Mouse (Mus musculus): ENCODE data around the gene Fbxo7.

Gene Fbxo7

DNA sequence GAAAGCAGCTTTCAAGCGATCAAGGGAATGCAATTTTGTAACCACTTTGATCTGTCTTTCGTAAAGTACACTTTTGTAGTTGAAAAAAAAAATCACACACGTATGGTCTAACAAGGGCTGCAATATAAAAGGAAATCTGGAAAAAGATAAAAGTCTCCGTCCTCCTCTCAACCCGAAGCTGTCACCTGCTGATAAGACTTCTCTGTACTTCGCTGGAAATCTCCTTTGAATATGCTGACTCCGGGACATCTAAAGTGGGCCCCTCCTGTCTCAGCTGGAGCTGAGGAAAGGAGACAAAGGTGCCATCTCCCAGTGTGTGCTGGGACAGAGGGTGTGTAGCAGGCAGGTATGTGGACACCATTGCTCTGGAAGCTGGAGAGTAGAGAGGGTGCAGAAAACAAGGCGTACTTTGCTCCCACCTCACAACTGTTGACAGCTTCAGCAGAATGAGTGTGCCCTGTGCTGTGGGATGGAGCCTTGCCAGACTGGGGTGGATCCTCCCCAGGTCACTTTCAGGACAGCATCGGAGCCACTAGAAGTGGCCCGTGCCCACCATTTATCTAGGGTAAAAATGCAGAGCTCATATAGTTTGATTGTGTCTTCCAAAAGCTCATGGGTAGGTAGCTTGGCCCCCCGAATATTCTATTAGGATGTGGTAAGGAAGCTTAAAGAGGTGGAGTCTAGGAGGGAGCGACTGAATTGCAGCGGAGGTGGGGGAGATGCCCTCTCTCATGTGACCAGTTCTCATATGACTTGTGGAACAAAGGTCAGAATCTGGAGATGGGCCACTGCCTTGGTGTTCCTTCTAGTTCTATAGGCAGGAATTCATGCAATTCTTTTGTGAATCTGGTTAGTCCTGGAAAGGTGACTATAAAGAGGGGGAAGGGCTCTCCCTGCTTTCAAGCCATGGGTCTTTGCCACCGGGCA, 71.6 kb downstream of the Fbxo7 start:
- DNase-seq = no peak

DNA sequence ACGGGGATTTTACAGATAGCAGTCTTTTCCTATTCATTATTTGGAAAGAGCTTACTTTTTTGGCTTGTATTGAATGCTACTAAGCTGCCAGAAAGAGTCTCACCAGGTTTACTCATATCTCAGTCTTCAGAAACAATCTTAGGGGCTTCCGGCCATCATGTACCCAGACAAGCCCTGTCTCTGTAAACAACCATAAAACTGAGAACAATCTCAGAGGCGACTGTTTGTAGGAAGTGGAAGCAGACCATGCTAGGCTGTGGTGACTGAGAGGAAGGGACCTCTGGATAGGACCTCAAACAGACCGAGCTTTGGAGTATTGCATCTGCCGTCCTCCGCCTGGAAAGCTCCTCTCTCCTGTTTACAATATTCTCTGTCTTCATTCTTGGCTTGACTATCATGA, 76.6 kb downstream of the Fbxo7 start:
- no peak for DNase-seq

DNA sequence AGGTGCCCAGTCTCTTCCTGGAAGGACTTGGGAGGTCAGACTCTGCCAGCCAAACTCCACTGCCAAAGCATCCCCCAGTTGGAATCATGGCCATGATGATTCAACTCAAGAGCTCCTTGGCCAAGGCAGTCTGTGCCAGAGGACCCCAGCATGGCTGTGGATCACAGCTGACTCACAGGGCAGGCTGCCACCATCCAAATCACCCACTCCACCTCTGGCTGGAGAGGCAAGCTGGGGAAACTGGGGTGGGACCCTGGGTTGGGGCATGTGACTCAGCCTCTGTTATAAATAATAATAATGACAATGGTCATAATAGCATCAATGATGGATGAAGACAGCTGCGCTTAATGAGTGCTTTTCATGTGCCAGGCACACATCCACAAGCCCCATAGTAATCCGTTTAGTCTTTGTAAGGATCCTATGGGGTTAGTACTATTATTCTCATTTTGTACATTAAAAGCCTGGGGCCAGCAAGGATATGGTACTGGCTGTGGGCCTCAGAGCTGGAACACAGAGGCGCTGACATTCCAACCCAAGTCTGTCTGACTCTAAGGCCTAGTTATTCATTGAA, 78.6 kb downstream of the Fbxo7 start:
- DNase-seq = no peak

Data from cerebellum, postnatal 36 days (tissue).